Mouse (Mus musculus): ENCODE measurements around the gene H2-M10.1.
A peak's percentile ranks its signal among the peaks of the same experiment; 100 is the strongest.
"Not testable (repeated sequence)": the region's sequence is repeated elsewhere in the genome, so short reads cannot be mapped to it uniquely, and the experiment has no call there.

H2-M10.1 gene

DNA sequence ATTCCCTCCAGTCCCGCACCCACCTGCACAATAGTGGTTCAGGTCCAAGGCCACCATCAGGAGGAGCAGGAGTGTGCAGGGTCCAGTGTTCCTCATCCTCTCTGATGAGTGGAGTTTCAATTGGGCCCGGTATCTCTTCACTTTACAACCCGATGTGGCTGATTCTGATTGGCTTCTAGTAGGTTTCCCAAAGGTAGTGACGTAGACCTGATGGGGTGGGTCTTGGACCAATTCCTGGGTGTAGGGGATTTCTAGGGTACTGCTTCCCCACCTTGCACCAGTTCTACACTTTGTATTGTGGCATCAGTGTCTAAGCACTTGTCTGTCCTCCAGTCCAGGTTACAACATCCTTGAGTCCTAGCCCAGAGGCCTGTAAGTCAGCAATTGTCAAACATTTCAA lies at the start of gene H2-M10.1:
Gene H2-M10.1, minus strand, starts transcription at position 101 of the 400 bp plus-strand sequence.
- no peak for DNase-seq (ENCODE audit: low spot score in 2 of 2)

DNA sequence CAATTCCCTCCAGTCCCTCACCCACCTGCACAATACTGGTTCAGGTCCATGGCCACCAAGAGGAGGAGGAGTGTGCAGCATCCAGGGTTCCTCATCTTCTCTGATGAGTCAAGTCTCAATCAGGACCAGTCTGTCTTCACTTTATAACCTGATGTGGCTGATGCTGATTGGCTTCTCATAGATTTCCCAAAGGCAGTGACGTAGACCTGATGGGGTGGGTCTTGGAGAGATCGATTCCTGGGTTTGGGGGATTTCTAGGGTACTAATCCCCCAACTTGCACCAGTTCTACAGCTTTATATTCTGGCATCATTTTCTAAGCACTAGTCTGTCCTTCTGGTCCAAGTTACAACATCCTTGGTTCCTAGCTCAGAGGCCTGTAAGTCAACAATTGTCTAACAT lies 42.4 kb upstream of the H2-M10.1 start, which contains the start of gene H2-M10.3:
Gene H2-M10.3, minus strand, starts transcription at position 101 of the 400 bp plus-strand sequence.
- DNase-seq (ENCODE audit: low spot score in 2 of 2) = not testable (repeated sequence)

DNA sequence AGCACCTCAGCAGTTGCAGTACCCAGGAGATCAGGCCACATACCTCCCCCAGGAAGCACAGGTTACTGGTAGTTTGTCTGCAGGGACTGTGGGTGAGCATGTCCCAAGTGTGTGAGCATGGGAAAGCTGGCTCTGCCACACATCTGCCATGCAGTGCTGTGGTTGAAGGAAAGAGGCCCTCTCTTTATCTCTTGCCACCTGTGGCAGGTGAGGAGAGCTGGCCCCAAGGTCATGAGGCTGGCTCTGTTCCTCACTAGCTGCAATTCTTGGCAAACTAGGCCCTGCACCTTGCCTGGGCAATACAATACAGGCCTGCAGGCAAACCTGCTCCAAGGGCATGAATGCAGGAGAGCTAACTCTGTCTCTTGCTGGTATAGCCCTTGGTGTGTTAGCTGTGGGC lies 36.4 kb upstream of the H2-M10.1 start:
- not testable (repeated sequence) for DNase-seq (ENCODE audit: low spot score in 2 of 2)

DNA sequence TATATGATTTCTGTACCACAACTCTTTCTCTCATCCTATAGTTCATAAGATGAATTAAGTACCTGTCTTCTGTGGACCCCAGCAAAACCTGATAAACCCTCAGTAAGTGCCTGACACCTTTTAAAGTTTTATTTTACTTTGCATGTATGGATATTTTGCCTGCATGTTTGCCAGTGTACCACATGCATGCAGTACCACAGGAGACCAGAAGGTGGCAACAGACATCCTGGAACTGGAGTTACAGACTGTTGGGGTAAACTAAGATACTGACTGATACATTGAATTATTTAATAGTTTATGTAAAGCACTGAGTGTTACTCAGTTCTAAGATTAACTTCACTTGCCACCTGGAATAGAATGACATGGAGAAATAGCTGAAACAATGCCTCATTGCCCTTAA lies 31.6 kb upstream of the H2-M10.1 start:
- peak in 1 of 2 experiments; percentile 50 for DNase-seq (ENCODE audit: low spot score in 2 of 2)

DNA sequence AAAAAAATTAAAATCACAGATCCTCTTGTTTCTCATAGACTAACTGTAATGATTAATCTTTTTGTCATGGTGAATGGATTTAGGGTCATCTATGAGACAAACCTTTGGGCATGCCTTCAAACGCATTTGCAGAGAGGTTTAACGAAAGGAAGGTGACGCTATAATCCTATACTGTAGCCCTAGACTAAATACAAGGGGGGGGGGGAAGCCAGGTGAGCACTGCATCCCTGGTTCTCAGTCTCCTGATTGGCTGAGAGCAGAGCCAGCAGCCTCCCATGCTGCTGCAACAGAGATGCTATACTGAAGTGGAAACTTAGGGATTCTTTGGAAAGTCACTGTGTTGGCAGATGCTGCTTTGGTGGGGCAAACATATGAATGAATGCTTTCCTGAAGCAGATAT lies 29.8 kb upstream of the H2-M10.1 start:
- no peak for DNase-seq (ENCODE audit: low spot score in 2 of 2)

DNA sequence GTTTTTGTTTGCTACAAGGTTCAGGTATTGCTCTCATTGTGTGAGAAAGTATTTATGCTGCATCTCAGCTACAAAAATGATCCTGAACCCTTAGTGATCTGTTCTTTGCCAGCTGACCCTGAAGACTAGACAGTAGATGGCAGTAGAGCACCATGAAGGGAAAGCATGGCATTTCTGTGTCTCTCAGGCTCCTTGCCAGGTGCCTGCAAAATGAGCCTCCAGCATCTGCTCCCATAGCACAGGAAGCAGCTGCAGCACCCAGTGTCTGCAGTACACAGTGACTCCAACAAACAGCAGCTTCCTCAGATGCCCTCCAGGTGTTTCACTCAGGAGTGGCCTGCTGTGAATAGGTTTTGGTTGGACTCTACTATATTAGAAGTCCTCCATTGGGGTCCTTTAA lies 29.4 kb upstream of the H2-M10.1 start:
- peak in 1 of 2 experiments; percentile 74 for DNase-seq (ENCODE audit: low spot score in 2 of 2)

DNA sequence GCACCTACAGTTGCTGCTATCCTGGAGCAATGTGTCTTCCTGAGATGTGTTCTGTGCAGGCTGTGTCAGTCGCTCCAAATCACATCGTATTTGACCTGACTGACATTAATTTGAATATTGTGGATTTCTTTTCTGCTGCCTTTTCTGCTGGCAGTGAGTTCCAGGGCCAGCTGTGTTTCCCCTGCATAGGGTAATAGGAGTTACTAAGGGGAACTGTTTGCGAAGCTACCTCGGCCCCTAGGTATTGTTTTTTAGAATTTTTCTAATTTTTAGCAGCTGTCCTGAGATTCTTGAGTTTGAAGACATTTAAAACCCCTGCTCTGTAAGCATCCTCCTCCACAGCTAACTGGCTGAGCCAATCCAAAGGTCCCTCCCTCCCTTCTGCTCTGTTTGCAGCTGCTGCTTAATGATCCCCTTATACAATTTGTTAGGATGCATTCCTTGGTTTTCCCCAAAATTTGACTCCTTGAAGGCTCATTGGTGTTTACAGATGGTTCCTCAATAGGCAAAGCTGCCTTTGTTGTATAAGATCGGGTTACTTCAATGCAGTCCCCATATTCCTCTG lies 10.2 kb downstream of the H2-M10.1 start:
- DNase-seq (ENCODE audit: low spot score in 2 of 2) = no peak

DNA sequence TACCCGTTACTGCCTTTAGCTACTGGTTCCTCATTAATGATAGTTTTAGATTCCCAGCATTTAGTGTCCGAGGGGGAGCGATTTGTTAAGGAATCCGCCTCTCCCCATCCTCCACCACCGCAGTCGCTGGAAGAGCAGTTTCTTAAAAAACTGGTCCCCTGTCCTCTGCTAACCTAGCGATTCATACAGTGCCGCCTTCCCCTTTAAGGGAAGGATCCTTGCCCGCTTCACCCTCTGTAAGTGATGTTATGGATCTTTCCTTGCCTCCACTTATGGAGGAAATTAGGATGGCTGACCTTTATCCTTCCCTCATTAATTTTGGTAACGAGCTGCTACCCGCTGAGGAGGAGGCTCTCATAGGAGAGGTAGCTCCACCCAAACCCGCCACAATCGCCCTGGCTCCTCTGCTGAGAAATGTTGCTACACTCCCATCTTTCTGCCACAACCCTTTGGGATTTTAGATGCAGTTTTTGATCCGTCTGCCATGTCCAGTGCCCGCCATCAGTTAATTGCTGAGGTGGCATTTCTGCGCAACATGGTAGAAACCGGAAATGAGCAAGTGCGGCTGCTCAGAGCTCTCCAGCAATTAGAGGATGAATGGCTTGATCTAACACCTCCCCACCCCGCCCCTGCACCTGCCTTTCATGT lies 10.8 kb downstream of the H2-M10.1 start:
- DNase-seq (ENCODE audit: low spot score in 2 of 2) = peak in 1 of 2 experiments; percentile 57

DNA sequence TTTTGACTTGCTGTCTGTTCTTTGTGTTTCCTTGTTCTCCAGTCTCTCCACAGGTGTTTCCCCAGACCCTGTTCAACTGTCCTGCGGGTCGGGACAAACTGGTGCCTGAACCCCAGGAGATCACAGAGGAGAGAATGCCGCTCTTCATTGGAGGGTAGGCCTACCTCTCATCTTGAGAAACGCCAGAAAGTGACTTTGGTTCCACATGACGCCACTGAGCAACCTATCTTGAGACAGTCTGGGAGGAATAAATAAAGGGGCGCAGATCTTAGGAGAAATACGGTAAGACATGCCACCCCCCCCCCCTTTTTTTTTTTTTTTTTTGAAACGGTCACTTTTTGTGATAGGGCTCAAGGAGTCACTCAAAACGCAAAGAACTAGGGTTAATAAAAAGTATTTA lies 11.4 kb downstream of the H2-M10.1 start:
- peak in 1 of 2 experiments; percentile 6 for DNase-seq (ENCODE audit: low spot score in 2 of 2)

DNA sequence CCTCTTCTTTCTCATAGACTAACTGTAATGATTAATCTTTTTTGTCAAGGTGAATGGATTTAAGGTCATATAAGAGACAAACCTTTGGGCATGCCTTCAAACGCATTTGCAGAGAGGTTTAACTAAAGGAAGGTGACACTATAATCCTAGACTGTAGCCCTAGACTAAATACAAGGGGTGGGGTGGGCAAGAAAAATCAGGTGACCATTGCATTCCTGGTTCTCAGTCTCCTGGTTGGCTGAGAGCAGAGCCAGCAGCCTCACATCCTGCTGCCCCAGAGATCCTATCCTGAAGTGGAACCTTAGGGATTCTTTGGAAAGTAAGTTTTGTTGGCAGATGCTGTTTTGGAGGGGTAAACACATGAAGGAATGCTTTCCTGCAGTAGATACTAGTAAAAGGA lies 16.7 kb downstream of the H2-M10.1 start:
- no peak for DNase-seq (ENCODE audit: low spot score in 2 of 2)

DNA sequence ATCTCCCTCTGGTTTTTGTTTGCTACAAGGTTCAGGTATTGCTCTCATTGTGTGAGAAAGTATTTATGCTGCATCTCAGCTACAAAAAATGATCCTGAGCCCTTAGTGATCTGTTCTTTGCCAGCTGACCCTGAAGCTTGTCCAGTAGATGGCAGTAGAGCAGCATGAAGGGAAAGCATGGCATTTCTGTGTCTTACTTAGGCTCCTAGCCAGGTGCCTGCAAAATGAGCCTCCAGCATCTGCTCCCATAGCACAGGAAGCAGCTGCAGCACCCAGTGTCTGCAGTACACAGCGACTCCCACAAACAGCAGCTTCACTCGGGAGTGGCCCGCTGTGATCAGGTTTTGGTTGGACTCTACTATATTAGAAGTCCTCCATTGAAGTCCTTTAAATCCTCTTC lies 17.1 kb downstream of the H2-M10.1 start:
- DNase-seq (ENCODE audit: low spot score in 2 of 2) = peak in 1 of 2 experiments; percentile 73

DNA sequence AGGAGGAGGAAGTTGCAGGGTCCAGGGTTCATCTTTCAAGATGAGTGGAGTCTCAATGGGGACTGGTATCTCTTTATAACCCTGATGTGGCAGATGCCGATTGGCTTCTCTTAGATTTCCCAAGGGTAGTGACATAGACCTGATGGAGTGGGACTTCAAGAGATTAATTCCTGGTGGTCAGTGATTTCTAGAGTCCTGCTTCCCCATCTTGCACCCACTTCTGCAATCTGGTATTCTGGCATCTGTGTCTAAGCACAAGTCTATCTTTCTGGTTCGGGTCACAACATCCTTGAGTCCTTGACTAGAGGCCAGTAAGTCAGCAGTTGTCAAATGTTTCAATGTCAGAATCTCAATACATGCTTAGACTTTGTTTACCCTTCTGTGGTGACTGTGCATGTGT lies 39.6 kb downstream of the H2-M10.1 start, which contains the start of gene H2-M10.2:
Gene H2-M10.2, minus strand, starts transcription at position 101 of the 400 bp plus-strand sequence.
- no peak for DNase-seq (ENCODE audit: low spot score in 2 of 2)

DNA sequence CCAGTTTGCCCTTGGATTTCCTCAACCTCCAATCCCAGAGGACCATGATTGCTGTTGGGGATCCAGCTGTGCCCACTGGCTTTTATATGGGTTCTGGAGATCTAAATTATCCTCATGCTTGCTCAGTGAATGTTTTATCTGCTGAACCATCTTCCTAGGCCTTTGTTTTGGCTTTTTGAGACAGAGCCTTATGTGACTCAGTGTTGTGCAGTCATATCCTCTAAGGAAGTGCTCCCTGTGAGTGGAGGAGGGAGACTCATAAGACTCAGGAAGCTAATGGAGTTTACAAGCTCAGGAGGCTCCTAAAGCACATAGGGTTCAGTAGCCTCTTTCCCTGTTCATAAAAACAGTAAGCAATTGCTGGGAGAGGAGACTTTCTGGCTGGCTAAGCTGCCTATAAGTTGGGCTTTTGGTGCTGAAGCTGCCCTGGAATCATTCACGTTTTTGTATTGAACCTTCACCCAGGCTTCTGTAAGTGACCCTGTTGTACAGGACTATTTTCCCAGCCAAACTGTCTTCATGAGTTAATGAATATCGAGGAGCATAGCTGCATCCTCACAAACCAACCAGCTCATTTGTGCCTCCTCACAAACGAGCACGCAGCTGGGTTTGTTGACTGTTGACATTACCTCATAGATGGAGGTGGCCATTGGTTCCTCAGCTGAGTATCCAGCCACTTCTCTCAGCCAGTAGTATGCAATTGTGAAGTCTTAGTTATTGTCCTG lies 44.3 kb downstream of the H2-M10.1 start:
- no peak for DNase-seq (ENCODE audit: low spot score in 2 of 2)

DNA sequence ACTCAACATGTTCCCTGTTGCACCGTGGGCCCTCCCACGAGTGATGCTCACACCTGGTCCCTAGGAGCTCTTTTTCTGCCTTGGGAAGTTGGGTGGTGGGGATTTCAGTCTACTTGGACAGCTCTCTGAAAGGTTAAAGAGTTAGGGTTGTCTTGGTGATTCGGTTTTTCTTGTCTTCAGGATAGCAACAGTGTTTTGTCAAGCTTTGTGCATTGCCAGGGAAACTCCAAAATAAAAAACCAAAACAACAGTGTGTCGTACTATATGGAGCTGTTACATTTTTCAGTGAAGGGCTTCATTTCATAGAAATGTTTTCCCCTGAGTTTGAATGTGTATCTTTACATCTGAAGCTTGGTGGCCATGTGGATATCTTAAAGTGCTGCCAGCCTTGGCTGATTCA lies 51.2 kb downstream of the H2-M10.1 start:
- no peak for DNase-seq (ENCODE audit: low spot score in 2 of 2)

DNA sequence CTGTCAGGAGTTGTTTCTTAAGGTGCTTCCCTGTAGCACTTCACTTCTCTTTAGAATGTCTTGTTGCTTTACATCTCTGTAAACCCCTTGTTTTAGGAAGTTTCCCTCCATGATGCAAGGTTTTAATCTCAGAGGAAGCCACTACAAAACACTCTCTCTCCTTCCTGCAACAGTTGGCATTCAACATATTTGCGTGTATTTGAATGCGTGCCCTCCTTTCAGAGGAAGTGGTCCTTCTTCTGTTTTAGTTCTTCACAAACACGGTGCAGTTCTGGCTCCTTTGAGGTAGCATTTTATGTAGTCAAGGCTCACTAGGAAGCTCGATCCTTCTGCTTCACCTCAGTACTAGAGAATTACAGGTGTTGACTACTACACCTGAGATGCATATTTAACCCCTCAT lies 52.2 kb downstream of the H2-M10.1 start:
- DNase-seq (ENCODE audit: low spot score in 2 of 2) = no peak

Measured in cerebellum, postnatal 4 days (tissue).